Mouse (Mus musculus) brain, adult 2 months (tissue): ENCODE measurements around the gene Myo1c.
"Not testable (repeated sequence)": the region's sequence is repeated elsewhere in the genome, so short reads cannot be mapped to it uniquely, and the experiment has no call there.

Experiments
- DNase-seq: peaks from one replicate; pipeline ENCODE4 v3.0.0; 2011; ENCODE audit warnings: low read depth, low spot score

Myo1c gene

DNA sequence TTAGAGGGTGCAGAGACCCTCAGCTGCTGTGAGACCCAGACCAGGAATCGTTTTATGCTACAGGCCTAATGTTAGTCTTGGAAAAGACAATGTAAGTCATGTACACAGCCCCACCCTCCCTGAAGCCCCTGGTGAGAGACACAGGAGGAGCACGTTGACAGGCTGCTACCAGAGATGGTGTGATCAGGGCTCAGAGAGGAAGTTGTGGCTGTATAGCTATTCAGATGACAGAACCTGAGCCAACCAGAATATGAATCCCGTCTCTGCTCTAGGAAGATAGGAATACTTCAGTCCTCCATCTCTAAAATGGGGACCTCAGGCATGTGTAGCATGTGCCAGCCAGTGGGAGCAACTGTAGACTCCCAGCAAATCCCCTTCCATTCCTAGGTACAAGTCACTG lies 18.3 kb downstream of the Myo1c start:
- DNase-seq, result no peak

- no peak for DNase-seq
These were observed 19.0 kb downstream of the Myo1c start for GRCm38 (mm10) chr11:75669176-75669852.

DNA sequence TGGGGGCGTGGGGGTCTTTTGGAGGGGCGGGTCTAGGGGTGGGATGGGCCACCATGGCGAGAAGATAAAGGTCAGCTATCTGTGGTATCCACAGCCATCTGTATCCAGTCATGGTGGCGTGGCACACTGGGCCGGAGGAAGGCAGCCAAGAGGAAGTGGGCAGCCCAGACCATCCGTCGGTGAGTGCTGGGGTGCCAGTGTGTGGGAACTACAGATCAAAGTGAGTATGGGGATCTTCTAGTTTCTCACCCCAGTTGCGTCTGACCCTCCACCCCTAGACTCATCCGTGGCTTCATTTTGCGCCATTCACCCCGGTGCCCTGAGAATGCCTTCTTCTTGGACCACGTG lies 19.5 kb downstream of the Myo1c start:
- DNase-seq, result no peak

GRCm38 (mm10) chr11:75671426-75672180 lies 21.3 kb downstream of the Myo1c start:
- no peak for DNase-seq

GRCm38 (mm10) chr11:75673411-75673810 lies 23.1 kb downstream of the Myo1c start:
- no peak for DNase-seq

DNA sequence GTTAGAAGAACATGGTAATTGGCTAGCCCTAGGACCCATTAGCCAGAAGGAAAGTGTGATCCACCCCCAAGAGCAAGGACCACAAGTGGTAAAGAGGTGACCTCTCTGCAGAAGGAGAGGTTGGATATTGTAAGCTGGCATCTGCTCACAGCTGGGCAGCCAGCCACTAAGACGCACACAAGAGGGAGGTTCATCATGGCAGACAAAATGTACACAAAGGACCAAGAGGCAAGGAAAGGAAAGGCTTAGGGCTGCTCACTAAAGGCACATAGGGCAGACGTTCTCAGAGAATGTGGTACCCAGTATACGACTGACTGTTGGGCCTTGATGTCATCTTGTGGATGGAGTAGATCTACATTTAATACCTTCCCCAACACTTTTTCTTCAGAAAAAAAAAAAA lies 24.6 kb downstream of the Myo1c start:
- no peak for DNase-seq

DNA sequence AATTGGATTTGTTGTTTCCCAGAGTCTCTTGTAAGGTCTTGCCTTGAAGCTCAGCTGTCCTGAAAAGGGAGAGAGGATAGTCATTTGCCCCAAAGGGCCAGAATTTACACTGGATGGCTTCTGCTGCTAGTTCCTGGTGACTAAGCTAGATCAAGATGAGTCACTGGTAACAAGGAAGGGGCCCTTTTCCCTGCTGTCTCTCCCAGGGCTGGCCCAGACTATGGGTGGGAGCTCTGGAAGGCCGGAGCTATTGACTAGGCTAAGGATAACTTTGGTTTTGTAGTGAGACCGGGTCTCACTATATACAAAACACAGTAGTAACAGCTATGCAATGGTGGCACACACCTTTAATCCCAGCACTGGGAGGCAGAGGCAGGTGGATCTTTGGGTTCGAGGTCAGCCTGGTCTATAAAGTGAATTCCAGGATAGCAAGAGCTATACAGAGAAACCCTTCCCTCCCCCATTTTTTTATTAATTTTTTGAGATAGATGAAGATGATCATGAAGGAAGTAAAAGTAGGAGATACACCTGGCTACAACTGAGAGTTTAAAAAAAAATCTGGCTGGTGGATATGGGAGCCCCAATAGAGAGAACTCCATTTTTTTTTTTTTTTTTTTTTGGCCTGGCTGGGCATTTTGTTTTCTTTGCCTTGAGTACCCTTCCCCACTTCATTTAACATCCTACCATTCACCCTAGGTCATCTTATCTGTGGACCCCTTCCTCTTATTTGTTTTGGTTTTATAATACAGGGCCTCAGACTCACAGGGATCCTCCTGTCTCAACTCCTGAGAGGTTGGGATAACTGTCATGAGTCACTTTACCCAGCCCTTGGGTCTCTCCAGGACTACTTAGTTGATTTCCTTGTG lies 27.8 kb downstream of the Myo1c start:
- DNase-seq, result peak; percentile 29

DNA sequence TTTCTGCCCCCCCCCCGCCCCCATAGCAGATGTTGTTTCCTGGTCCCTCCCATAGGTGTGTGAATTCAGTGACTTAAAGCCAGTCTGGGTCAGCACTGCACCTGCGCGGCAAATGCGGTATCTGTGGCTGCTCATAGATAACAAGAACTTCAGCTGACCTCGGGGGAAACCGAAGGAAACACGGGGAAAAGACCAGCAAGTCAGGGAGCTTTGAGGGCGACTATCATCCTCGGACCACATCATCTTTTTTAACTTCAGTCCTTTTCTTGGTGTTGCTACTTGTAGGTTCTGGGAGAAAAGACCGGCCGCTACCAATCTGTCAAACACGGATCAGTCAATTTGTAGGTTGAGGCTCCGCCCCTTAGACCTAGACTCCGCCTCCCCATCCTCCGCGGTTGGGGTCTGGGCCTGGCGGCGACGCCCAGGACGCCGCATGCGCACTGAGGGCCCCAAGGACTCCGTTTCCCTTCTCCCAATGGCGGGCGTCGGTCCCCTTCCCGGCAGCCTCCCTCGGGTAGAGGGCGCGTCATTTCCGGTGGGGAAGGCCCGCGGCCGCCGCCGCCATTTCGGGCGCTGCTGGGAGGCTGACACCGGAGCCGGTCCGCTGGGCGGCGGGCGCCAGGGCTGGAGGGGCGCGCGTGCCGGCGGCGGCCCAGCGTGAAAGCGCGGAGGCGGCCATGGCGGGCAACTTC lies 28.6 kb downstream of the Myo1c start, which contains the start of gene Crk:
Gene Crk, plus strand, starts transcription at position 513 of the 692 bp plus-strand sequence.
- peak; percentile 99 for DNase-seq

- DNase-seq, result peak; percentile 68
These were observed 29.3 kb downstream of the Myo1c start for GRCm38 (mm10) chr11:75679439-75680171.

DNA sequence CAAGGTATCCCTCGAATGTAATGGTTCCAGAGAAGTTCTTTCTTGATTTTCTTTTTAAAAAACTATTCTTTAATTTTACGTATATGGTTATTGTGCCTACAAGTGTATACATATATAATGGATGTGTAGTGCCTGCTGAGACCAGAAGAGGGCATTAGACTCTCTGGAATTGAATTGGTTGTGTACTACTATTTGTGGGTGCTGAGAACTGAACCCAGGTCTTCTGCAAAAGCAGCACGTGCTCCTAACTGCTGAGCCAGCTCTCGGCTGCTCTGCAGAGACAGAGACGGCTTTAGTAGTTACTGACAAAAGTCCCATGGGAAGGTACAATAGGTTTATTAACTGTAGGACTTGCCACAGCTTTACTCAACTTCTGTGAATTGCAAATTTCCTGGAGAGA lies 34.2 kb downstream of the Myo1c start:
- DNase-seq, result no peak

- no peak for DNase-seq
These were observed 34.7 kb downstream of the Myo1c start for GRCm38 (mm10) chr11:75684956-75685355.

GRCm38 (mm10) chr11:75687343-75687993 lies 37.2 kb downstream of the Myo1c start:
- no peak for DNase-seq

DNA sequence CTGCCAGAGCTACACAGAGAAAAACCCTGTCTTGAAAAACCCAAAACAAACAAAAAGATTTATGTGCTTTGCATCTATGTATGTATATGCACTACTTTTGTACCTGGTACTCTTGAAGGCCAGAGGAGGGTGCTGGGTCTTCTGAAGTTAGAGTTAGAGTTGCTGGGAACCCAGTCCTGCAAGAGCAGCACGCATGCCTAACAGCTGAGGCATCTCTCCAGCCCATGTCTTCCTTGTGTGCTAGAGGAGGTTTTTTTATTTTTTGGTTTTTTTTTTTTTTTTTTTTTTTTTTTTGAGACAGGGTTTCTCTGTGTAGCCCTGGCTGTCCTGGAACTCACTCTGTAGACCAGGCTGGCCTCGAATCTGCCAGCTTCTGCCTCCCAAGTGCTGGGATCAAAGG lies 37.8 kb downstream of the Myo1c start:
- DNase-seq, result no peak

- DNase-seq, result no peak
These were observed 39.7 kb downstream of the Myo1c start for GRCm38 (mm10) chr11:75689977-75690376.

DNA sequence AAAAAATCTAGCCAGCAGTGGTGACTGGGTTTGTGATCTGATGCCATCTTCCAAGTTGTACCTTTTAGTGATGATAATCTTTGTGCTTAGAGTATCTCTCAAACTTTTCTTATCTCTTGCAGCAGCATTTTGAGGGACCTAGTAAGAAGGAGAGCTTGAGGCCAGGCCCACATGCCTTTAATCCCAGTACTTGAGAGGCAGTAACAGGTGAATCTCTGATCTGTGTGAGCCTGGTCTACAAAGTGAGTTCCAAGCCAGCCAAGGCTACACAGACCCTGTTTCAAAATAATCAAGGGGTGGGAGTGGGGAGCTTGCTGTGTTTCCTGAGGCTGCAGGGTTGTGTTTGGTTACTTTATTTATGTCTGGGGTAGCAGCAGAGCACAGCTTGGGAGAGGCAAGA lies 40.7 kb downstream of the Myo1c start:
- DNase-seq, result no peak

DNA sequence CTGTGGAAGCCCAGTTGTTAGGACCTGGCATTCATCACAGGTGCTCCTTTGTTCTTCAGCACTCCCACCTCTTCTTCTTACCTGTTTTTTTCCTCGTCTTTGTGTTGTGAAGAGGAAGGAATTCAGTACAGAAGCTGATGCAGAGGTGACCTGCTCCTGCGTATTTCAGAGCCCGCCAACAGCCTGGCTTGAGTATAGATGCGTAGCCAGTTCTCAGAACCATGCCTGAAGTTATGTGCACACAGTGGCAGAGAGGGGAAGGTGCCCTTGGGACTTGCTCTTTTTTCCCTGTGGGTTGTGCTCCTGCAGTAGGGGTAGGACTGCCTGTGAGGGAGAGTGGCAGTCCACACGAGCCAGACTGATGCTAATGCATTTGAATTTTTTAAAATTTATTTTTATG lies 43.3 kb downstream of the Myo1c start:
- DNase-seq, result no peak

DNA sequence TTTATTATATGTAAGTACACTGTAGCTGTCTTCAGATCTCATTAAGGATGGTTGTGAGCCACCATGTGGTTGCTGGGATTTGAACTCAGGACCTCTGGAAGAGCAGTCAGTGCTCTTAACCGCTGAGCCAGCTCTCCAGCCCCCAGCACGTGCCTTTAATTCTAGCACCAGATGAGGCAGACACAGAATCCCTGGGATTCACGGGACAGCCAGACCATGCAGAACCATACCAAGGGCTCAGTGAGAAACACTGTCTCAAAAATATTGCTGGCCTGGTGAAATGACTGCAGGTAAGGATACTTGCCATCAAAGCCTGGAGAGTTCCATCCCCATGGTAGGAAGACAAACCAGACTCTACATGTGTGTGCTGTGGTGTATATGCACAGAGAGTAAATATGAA lies 47.2 kb downstream of the Myo1c start:
- not testable (repeated sequence) for DNase-seq

DNA sequence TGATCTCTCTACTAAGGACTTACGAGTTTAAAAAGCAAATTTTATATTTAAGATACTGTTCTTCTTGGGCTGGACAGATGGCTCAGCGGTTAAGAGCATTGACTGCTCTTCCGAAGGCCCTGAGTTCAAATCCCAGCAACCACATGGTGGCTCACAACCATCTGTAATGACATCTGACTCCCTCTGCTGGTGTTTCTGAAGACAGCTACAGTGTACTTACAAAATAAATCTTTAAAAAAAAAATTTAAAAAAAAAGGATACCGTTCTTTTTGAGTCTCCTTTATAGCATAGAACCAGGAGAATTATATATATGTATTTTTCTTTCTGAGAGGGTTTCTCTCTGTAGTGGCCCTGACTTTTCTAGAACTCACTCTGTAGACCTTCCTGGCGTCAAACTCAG lies 50.3 kb downstream of the Myo1c start:
- no peak for DNase-seq

GRCm38 (mm10) chr11:75702761-75703160 lies 52.5 kb downstream of the Myo1c start:
- no peak for DNase-seq

DNA sequence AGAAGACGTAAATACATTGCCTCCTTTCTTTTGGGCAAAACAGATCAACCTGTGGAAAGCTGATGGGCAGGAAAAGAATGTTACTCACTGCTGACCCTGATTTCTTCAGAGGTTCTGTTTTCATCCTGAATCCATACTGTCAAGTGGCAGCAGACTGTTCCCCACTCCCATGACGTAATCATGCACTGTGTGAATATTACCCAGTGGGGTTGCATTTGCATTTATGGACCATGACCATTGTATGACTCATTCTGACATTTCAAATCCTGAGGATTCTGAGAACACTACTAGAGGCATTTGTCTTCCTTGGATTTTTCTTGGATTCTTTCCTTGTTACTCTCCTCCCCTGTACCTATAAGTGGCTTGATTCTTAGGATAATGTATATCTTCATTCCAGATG lies 53.4 kb downstream of the Myo1c start:
- DNase-seq, result peak; percentile 40

DNA sequence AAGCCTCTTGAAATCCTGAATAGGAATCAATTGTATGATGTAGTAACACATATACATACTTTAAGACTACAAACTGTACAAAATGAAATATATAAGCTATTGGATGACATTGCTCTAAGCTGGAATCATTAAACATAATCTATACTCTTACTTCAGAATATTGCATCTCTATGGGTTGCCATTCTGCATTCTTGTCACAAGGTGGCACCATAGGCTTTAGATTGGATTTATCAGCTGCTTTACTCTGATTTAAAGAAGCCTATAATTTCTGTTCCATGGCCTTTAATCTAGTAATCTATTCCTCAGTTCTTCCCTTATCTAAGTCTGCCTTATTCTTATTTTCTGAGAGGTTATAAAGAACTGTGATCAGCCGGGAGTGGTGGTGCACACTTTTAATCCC lies 63.6 kb downstream of the Myo1c start:
- no peak for DNase-seq
